Mouse (Mus musculus) midbrain, embryonic 12.5 days (tissue): ENCODE results near the gene Met. TPM values are rescaled to one million over a fixed set of nuclear protein-coding genes. Genes with fewer than 3 reads are reported as not detected.

Experiments used
- ATAC-seq: fragments of 200-750 bp; cut with Nextera tagmentation; 2 replicates; pipeline ENCODE4 v1.8.0; 2017; ENCODE audit warnings: low read depth, moderate TSS enrichment, moderate library complexity; ENCODE audit not compliant: low FRiP score
- H3K27ac ChIP-seq: fragments of 300-500 bp; sonication (generic); replicated peaks from 2 replicates; pipeline ENCODE4 v1.5.1; 2016; ENCODE audit warnings: mild to moderate bottlenecking
- H3K27me3 ChIP-seq: fragments of 300-500 bp; sonication (generic); 2 replicates; pipeline ENCODE4 v1.6.1; 2016; ENCODE audit warnings: mild to moderate bottlenecking
- H3K36me3 ChIP-seq: fragments of 300-500 bp; sonication (generic); 2 replicates; pipeline ENCODE4 v1.6.1; 2016
- H3K4me1 ChIP-seq: fragments of 300-500 bp; sonication (generic); 2 replicates; pipeline ENCODE4 v1.6.1; 2016
- H3K4me2 ChIP-seq: fragments of 300-500 bp; sonication (generic); replicated peaks from 2 replicates; pipeline ENCODE4 v1.6.1; 2016; ENCODE audit warnings: mild to moderate bottlenecking, moderate library complexity
- H3K4me3 ChIP-seq: fragments of 300-500 bp; sonication (generic); 2 replicates; pipeline ENCODE4 v1.5.1; 2016; ENCODE audit warnings: mild to moderate bottlenecking
- H3K9ac ChIP-seq: fragments of 300-500 bp; sonication (generic); replicated peaks from 2 replicates; pipeline ENCODE4 v1.6.1; 2016; ENCODE audit warnings: mild to moderate bottlenecking, moderate library complexity
- H3K9me3 ChIP-seq: fragments of 300-500 bp; sonication (generic); 2 replicates; pipeline ENCODE4 v1.6.1; 2016; ENCODE audit warnings: mild to moderate bottlenecking
- WGBS: fragments of 180-500 bp; shearing (Covaris S2); methylation state at CpG from one replicate; pipeline ENCODE4 v1.1.7; 2016; 5-methylcytosine and 5-hydroxymethylcytosine counted together
- polyA plus RNA-seq: library from polyadenylated mRNA; unstranded; fragments of >200 nt; fragmentation: Nextera tagmentation; extraction: Ambion mirVana; gene quantifications from 2 replicates; pipeline ENCODE4 v1.2.1, GENCODE M21; 2016

Met gene
- polyA plus RNA-seq, 1 experiment from 2014 or later = 2.5 TPM

GRCm38 (mm10) chr6:17593971-17594370 lies 130.4 kb downstream of the Met start:
- no peak overlapping the region for H3K27ac ChIP-seq
- no peak for ATAC-seq
- no peaks in the 10 kb centered on the region for H3K9me3 ChIP-seq
- 93% methylated on average over 2 of the region's 2 CpGs for WGBS
- H3K9ac ChIP-seq = no peak overlapping the region
- no peaks in the 10 kb centered on the region for H3K36me3 ChIP-seq
- no peak overlapping the region for H3K4me2 ChIP-seq
- H3K27me3 ChIP-seq = no peaks in the 10 kb centered on the region
- no peaks in the 10 kb centered on the region for H3K4me1 ChIP-seq
- no peak overlapping the region for H3K4me3 ChIP-seq

DNA sequence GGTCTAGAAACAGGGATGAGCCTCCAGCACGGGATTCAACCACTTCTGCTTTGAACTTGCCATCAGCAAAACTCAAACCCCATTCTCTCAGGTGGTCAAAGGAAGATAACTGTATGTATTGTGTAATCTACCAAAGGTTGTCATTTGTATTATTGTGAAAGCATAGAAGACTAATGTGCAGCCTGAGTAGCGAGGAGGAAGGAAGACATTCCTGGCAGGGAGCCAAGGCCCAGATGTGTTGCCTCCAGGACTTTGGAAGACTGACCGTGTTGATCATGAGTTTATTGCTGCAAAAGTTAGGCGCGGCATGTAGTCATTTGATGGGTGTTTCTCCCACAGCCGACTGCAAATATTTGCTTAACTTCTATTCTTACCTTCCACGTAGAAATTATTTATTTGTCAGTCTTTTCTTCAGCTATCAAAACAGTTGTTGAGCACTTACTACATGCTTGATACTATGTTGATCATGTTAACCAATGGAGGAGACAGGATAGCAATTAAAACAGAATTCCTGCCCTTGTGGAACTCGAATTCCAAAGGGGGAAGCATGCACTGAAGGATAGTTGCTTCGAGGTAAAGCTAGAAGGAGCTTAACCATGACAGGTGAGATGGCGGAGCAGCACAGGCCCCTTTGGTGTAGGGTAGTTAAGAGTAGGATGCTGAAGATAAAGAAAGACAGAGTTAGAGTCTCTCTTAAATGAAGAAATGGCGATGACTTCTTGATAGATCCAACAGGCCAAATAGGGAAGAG lies 132.3 kb downstream of the Met start:
- no peaks in the 10 kb centered on the region for H3K9me3 ChIP-seq
- H3K4me2 ChIP-seq = no peak overlapping the region
- H3K27ac ChIP-seq = no peak overlapping the region
- no peaks in the 10 kb centered on the region for H3K4me1 ChIP-seq
- no peak overlapping the region for H3K4me3 ChIP-seq
- no peaks in the 10 kb centered on the region for H3K36me3 ChIP-seq
- no peak overlapping the region for H3K9ac ChIP-seq
- no peak for ATAC-seq
- WGBS = 87% methylated on average over 11 of the region's 11 CpGs
- no peaks in the 10 kb centered on the region for H3K27me3 ChIP-seq

- Histone ChIP-seq H3K9ac (no peak overlapping the region), H3K4me1 (no peaks in the 10 kb centered on the region), H3K36me3 (no peaks in the 10 kb centered on the region), H3K27ac (no peak overlapping the region), H3K27me3 (no peaks in the 10 kb centered on the region), H3K4me2 (no peak overlapping the region), H3K9me3 (no peaks in the 10 kb centered on the region), H3K4me3 (no peak overlapping the region)
- WGBS = 80% methylated on average over 5 of the region's 5 CpGs
- ATAC-seq = no peak
Measured at GRCm38 (mm10) chr6:17599373-17599772, 135.8 kb downstream of the Met start.

DNA sequence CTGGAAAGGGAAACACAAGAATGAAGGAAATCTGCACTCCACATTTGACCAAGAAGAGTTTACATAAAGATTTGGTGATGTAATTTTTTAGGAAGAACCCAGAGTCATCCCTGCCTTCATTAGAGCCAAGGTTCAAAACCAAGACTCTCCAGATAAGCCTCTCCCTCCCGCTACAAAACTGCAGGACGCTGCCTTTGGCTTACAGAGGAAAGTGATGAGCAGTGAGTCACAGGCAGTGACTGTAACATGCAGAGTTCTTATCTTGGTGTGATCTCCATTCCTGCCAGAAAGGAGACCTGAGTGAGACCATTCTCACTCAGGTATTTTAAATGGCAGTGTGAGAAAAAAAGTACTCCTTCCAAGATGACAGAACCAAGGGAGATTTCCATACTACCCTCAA lies 137.9 kb downstream of the Met start:
- Histone ChIP-seq H3K9ac (no peak overlapping the region), H3K27me3 (no peaks in the 10 kb centered on the region), H3K4me1 (no peaks in the 10 kb centered on the region), H3K4me3 (no peak overlapping the region), H3K4me2 (no peak overlapping the region), H3K36me3 (no peaks in the 10 kb centered on the region), H3K27ac (no peak overlapping the region), H3K9me3 (no peaks in the 10 kb centered on the region)
- 84% methylated on average over 2 of the region's 2 CpGs for WGBS
- no peak for ATAC-seq

- Histone ChIP-seq H3K27me3 (no peaks in the 10 kb centered on the region), H3K27ac (no peak overlapping the region), H3K9me3 (no peaks in the 10 kb centered on the region), H3K9ac (no peak overlapping the region), H3K4me3 (no peak overlapping the region), H3K36me3 (no peaks in the 10 kb centered on the region), H3K4me1 (no peaks in the 10 kb centered on the region), H3K4me2 (no peak overlapping the region)
- no peak for ATAC-seq
- WGBS = 86% methylated on average over 1 of the region's 1 CpGs
Measured at GRCm38 (mm10) chr6:17606915-17607314, 143.3 kb downstream of the Met start.

- Histone ChIP-seq H3K27ac (no peak overlapping the region), H3K9ac (no peak overlapping the region), H3K27me3 (no peaks in the 10 kb centered on the region), H3K4me3 (no peak overlapping the region), H3K9me3 (no peaks in the 10 kb centered on the region), H3K36me3 (no peaks in the 10 kb centered on the region), H3K4me2 (no peak overlapping the region), H3K4me1 (no peaks in the 10 kb centered on the region)
- WGBS = 92% methylated on average over 11 of the region's 11 CpGs
- no peak for ATAC-seq
Measured at GRCm38 (mm10) chr6:17611352-17612010, 147.9 kb downstream of the Met start.

DNA sequence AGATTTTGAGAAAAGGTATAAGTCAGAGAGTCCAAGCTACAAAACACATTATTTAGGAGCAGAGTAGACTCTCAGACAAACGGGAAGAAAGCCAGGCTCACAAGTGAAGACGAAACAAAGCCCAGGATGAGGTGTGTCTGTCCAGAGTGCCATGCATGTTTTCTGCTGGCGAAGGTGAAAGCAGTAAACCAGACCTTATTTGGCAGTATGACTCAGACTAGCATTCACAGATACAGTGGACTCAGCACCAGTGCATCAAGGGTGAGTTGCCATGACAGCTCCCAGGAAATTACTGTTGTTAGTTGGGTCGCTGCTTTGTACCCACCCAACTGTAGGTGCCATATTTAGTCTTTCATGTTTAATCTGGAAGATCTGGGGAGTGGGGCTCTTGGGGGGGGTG lies 149.1 kb downstream of the Met start:
- Histone ChIP-seq H3K4me1 (no peaks in the 10 kb centered on the region), H3K9ac (no peak overlapping the region), H3K27me3 (no peaks in the 10 kb centered on the region), H3K4me2 (no peak overlapping the region), H3K27ac (no peak overlapping the region), H3K4me3 (no peak overlapping the region), H3K9me3 (no peaks in the 10 kb centered on the region), H3K36me3 (no peaks in the 10 kb centered on the region)
- 89% methylated on average over 4 of the region's 4 CpGs for WGBS
- ATAC-seq = no peak

DNA sequence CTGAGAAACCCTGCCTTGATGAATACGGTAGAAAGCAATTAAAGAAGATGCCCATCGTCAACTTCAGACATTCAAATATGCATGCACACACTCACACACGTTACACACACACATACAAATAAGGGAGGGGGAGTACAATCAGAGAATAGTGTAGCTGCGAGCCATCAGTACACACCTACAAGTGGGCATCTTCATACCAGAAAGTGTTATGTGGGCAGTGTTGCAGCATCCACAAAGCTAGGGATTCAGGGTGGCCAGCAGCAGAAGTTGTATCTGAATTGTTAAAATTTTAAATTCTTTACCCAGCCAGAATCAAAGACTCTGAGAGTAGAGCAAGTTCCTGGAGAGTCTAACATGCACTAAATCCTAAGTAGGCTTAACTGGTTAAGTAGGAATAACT lies 157.2 kb downstream of the Met start:
- WGBS = 84% methylated on average over 4 of the region's 4 CpGs
- Histone ChIP-seq H3K9me3 (no peaks in the 10 kb centered on the region), H3K27me3 (no peaks in the 10 kb centered on the region), H3K9ac (no peak overlapping the region), H3K4me3 (no peak overlapping the region), H3K27ac (no peak overlapping the region), H3K36me3 (no peaks in the 10 kb centered on the region), H3K4me1 (no peaks in the 10 kb centered on the region), H3K4me2 (no peak overlapping the region)
- no peak for ATAC-seq

DNA sequence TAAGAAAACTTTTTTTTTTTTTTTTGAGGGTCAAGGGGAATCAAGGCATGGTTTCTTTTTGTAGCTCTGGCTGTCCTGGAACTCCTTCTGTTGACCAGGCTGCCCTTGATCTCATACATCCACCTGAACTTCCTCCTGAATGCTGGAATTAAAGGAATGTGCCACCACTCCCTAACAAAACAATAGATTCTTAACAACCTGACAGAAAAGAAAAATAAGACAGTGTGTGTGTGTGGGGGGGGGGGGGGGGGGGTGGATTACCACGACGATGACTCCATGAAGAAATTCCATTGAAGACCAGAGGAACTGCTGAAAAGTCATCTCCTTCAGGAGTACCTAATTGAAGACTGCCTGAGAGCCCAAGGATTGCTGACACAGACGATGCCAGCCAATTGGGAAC lies 157.8 kb downstream of the Met start:
- no peaks in the 10 kb centered on the region for H3K36me3 ChIP-seq
- no peaks in the 10 kb centered on the region for H3K27me3 ChIP-seq
- WGBS = 87% methylated on average over 3 of the region's 3 CpGs
- no peak overlapping the region for H3K27ac ChIP-seq
- no peaks in the 10 kb centered on the region for H3K4me1 ChIP-seq
- H3K9ac ChIP-seq = no peak overlapping the region
- H3K4me2 ChIP-seq = no peak overlapping the region
- H3K9me3 ChIP-seq = no peaks in the 10 kb centered on the region
- ATAC-seq = no peak
- H3K4me3 ChIP-seq = no peak overlapping the region

Other genes with a start within 250 kb of the Met start
- gene Cav2, start 182.6 kb upstream of the Met start, polyA plus RNA-seq = 5.8 and 6.0 TPM in 2 replicates
- 10.1 and 11.3 TPM in 2 replicates for gene Cav1, start 157.5 kb upstream of the Met start, polyA plus RNA-seq
- 239 and 240 TPM in 2 replicates for gene Capza2, start 172.4 kb downstream of the Met start, polyA plus RNA-seq
- 45.2 and 51.6 TPM in 2 replicates for gene St7, start 229.1 kb downstream of the Met start, polyA plus RNA-seq